Mouse (Mus musculus) bone marrow, adult 2 months (tissue): ENCODE results near the gene Far2. TPM values are rescaled to one million over a fixed set of nuclear protein-coding genes. Genes with fewer than 3 reads are reported as not detected.

Source experiments
- H3K27ac ChIP-seq: fragments of 200-500 bp; 2 replicates; pipeline ENCODE4 v1.5.1; 2012; ENCODE audit warnings: low read depth, mild to moderate bottlenecking, control low read depth, inconsistent platforms, low read length; ENCODE audit not compliant: control insufficient read depth, poor library complexity, insufficient read depth
- H3K4me1 ChIP-seq: fragments of 200-500 bp; 2 replicates; pipeline ENCODE4 v1.6.1; 2011; ENCODE audit warnings: low read length; ENCODE audit not compliant: control insufficient read depth, insufficient read depth
- H3K4me3 ChIP-seq: fragments of 200-500 bp; replicated peaks from 2 replicates; pipeline ENCODE3; 2011; ENCODE audit warnings: mild to moderate bottlenecking, low read depth, low read length, control low read depth; ENCODE audit not compliant: control insufficient read depth
- CTCF ChIP-seq: fragments of 200-500 bp; IDR thresholded peaks from 2 replicates; pipeline ENCODE4 v1.5.1; 2011; ENCODE audit warnings: low read length, control low read depth; ENCODE audit not compliant: control insufficient read depth, insufficient read depth
- POLR2A ChIP-seq: fragments of 200-500 bp; IDR thresholded peaks from 2 replicates; pipeline ENCODE4 v1.6.1; 2011; ENCODE audit warnings: low read depth, mild to moderate bottlenecking, control low read depth, low read length, borderline replicate concordance; ENCODE audit not compliant: control insufficient read depth
- WGBS: fragments of 180-500 bp; shearing (Covaris S2); methylation state at CpG from one replicate; pipeline ENCODE4 v1.1.7; 2018; 5-methylcytosine and 5-hydroxymethylcytosine counted together
- polyA plus RNA-seq: library from polyadenylated mRNA; stranded (reverse); fragments of >200 nt; gene quantifications from 2 replicates; pipeline ENCODE4 v1.2.4, GENCODE M21; 2011; ENCODE audit warnings: low replicate concordance; ENCODE audit not compliant: missing spikeins, insufficient read depth, insufficient read length

Gene Far2
- polyA plus RNA-seq, 1 experiment: 1.4 TPM

DNA sequence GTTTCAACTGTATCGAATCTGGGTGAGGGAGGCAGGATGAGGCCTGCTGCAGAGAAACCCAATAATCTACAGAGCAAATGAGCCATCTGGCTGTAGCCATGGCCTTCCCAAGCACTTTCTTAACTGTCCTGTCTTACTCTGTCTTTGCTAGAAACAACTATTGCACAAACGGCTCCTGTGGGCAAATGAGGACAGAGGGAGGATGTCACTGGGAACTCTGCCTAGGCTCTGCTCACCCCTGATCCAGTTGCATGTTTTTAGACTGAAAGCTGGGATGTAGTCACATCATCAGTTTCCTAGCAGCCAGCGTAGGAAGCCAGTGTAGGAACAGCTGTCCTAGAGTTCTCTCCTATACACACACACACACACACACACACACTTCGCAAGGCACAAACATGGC lies 21.7 kb downstream of the Far2 start:
- WGBS: 83% methylated on average over 4 of the region's 4 CpGs
- H3K4me3 ChIP-seq: no peak overlapping the region
- TF ChIP-seq POLR2A (no peak), CTCF (no peak)
- no peak overlapping the region for H3K27ac ChIP-seq
- no peaks in the 10 kb centered on the region for H3K4me1 ChIP-seq

DNA sequence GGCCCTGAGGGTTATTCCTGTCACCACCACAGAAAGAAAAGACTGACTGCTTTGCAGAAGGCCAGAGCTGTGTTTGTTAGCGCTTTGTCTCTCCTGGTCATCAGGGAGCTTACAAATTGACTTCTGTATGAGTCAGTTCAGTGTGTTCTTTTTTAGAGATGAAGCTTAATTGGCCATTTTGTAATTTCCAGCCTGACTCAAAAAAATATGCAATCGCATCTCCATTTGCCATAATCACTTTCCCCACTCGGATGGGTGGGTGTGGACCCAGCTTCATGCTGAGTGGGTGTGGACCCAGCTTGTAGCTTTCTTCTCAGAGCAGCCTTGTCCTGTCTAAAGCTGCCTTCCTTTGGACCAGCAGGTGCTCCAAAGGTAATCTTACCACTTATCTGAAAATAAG lies 26.5 kb downstream of the Far2 start:
- H3K4me1 ChIP-seq: no peaks in the 10 kb centered on the region
- 81% methylated on average over 3 of the region's 3 CpGs for WGBS
- no peak overlapping the region for H3K27ac ChIP-seq
- TF ChIP-seq POLR2A (no peak), CTCF (no peak)
- no peak overlapping the region for H3K4me3 ChIP-seq

DNA sequence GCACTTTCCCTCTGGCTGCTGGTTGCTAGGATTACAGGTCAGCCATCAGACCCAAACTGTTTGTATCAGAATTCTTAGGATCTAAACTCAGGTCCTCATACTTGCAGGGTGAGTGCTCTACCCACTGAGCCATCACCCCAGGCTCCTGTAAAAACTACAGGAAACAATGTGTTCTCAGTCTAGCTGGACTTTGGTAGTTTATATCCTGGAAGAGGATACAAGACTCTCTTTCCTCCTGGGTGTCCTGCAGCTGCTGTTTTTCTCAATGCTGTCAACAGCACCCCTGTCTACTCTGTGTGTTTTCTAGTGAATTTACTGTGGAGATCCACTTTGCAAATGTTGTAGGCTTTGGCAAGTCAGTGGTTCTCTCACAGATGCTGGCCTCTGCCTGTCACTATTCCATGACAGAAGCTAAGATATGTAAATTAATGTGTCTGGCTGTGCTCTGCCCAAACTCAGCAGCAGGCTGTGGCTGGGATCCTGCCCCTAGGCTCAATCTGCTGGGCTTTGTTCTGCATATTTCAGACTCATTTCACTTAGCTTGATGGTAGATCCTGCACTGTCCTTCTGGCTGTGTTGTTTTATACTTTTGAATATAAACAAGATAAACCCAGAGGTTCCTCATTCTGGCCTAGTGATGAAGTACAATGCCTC lies 27.3 kb downstream of the Far2 start:
- Histone ChIP-seq H3K4me3 (no peak overlapping the region), H3K27ac (no peak overlapping the region), H3K4me1 (no peaks in the 10 kb centered on the region)
- TF ChIP-seq POLR2A: no peak
- no peak for TF ChIP-seq CTCF

DNA sequence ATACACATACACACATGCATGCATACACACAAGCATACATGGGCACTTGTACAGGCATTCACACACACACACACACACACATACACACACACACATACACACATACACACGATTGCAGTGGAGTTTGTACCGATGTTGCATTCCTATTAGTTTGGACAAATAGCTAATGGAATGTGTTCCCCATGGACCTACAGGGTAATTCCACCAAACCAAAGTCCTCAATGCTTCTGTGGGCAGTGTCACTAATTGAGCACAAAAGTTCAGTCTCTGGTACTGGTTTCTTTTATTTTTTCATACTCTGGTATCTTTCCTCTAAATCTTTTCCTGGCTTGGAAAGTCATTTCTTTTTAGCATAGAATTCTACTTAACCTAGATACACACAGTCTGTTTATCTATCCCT lies 36.8 kb downstream of the Far2 start:
- H3K4me3 ChIP-seq: no peak overlapping the region

DNA sequence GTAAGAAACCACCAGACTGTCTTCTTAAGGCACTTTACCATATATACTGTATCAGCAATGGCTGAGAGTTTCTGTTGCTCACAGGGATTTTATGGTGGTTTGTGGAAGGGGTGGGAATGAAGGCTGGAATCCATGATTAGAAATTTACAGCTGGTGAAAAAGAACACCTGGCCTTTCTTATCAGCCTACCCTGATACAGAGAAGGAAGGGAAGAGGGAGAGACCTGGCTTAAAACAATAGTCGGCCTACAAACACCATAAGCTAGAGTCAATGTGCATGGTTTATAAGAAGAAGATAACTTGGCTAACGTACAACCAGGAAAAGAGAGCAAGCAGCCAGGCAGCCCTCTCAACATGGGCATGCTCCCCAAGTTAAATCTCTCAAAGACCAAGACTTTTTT lies 37.3 kb downstream of the Far2 start:
- no peak overlapping the region for H3K27ac ChIP-seq
- WGBS: 84% methylated on average over 2 of the region's 2 CpGs
- no peaks in the 10 kb centered on the region for H3K4me1 ChIP-seq
- H3K4me3 ChIP-seq: no peak overlapping the region
- TF ChIP-seq POLR2A (no peak), CTCF (no peak)

More for the DNA sequence above, 36.8 kb downstream of the Far2 start:
- Histone ChIP-seq H3K4me1 (no peaks in the 10 kb centered on the region), H3K27ac (no peak overlapping the region)
- 73% methylated on average over 2 of the region's 2 CpGs for WGBS
- no peak for TF ChIP-seq CTCF
- TF ChIP-seq POLR2A: no peak

DNA sequence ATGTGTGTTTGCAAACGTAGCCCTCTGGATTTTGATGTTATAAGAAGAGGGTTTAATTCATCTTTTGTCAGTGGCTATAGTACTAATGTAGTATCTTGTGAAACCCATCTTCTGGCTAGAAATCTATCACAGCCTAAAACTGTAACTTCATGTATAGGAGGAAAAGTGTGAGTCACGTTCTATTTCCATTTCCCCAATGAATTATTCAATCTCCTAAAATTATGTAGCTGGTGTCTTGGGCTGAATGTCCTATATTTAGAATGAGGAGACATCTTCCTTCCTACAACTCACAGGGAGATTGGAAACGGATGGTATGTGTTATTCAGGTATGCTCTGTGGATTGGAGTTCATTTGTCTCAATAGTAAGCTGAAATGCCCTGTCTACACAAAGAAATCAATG lies 50.0 kb downstream of the Far2 start:
- no peaks in the 10 kb centered on the region for H3K4me1 ChIP-seq
- H3K27ac ChIP-seq: no peak overlapping the region
- no peak for TF ChIP-seq POLR2A
- no peak for TF ChIP-seq CTCF
- 60% methylated on average over 3 of the region's 3 CpGs for WGBS
- no peak overlapping the region for H3K4me3 ChIP-seq

DNA sequence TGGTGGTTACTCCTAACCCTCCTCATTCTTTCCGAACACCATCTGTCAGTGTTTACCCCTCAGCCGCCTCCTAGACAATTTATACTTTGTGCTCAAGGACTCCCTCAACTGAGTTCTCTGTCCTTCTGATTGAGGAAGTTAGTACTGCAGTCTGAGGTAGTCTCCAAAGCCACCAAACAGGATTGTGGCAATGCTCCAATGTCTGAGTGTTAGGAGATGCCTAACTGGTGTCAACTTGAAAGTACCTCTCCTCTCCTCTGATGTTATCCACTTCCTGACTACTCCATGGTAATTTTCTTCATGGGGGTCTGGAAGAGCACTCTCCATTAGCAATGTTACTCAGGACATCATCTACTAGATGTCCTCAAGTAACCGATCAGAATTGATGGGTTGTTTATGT lies 54.9 kb downstream of the Far2 start:
- WGBS: 48% methylated on average over 3 of the region's 3 CpGs
- Histone ChIP-seq H3K4me1 (no peaks in the 10 kb centered on the region; the same call in 1 of the 2 replicates), H3K4me3 (no peak overlapping the region), H3K27ac (no peak overlapping the region)
- TF ChIP-seq CTCF: no peak
- TF ChIP-seq POLR2A: no peak

DNA sequence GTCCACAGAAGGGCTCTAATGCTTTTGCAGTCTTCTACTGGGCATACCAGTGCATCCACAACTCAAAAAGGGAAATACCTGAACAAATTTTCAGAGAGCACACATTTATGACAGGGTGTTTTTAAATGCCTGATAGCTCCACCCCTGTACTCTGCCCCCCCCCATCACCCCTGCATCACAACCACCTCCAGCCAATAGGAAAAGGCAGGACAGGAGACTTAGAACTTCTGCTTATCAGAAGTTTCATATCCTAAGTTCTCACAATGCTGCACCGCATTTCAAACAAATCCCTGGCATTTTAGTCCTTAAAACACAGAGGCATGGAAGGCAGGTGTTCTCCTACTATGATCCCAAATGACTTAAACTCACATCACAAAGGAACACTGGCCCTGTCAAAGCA lies 55.4 kb downstream of the Far2 start:
- Histone ChIP-seq H3K4me1 (no peaks in the 10 kb centered on the region; the same call in 1 of the 2 replicates), H3K27ac (no peak overlapping the region), H3K4me3 (no peak overlapping the region)
- 56% methylated on average over 1 of the region's 1 CpGs for WGBS
- TF ChIP-seq CTCF (no peak), POLR2A (no peak)

DNA sequence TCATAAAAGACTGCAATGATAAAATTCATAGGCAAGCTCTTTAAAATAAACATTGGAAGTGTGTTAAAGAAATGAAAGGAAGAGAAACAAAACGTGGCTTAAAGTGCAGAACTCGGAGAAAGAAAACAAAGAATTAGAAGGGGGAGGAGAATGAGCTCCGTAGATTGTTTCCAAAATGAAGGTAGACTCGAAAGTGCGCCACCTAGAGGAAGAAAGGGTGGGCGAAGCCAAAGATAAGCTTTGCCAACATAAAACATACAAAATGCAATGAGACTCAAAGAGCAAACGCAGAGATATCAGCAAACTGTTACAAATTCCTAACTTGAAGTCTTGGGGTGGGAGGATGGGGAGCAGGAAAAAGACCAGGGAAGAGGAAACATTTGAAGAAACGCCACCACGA lies 57.2 kb downstream of the Far2 start:
- H3K27ac ChIP-seq: no peak overlapping the region
- H3K4me1 ChIP-seq: no peaks in the 10 kb centered on the region; the same call in 1 of the 2 replicates
- H3K4me3 ChIP-seq: no peak overlapping the region
- no peak for TF ChIP-seq CTCF
- 21% methylated on average over 9 of the region's 9 CpGs for WGBS
